8 mouse cellular contexts compared by ENCODE assay signal in the genomic region with DNA sequence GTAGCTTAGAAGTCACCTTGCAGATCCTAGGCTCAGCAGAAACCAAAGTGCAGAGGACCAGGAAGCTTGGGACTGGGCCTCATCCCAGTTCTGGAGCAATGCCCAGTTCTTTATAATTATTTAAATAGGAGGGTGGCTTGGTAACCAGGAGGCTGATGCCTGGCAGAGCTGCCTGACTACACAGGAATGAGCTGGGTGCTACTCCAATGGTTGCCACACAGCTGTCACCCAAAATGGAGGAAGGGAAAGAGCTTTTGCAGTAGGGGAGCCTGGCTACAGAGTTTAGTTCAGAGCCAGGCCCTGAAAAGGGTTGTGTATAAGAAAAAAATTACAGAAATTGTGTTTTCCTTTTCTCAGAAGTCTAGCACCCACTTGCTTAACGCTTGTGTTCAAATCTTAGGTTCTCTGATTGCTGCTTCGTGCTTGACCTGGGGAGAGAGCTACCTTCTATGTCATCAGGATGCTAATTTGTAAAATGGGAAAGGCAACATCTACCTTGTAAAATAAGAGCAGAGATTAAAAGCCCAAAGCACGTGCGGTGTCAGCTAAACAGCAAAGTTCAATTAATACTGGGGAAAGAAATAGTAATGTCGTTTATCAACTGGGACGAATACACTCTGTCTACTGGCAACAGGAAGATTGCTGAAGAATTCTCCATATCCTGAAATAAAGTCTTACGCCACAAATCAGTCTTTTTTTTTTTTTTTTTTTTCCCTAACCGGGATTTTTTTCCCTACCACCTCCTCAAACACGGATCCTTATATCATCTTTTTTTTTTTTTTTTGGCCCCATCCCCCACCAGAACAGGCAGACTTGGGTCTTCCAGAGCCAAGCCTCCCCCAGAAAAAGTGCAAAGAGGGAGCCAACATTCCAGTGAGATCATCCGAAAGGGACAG. TPM values are rescaled to one million over a fixed set of nuclear protein-coding genes. Genes with fewer than 3 reads are reported as not detected.
A peak's percentile ranks its signal among the peaks of the same experiment; 100 is the strongest.
DNase-seq lines count a peak whose midpoint lies in the region; ATAC-seq and TF ChIP-seq lines count a peak whose summit lies in the region.

No protein-coding gene starts in this region.

- H3K9me3 ChIP-seq in forebrain, embryonic 12.5 days: no peaks in the 10 kb centered on the region
- H3K9me3 ChIP-seq in hindbrain, postnatal 0 days (ENCODE audit: low read length): no peaks in the 10 kb centered on the region
- no peaks in the 10 kb centered on the region for H3K9me3 ChIP-seq in midbrain, embryonic 10.5 days (replicated peaks)

- no peak for TF ChIP-seq CTCF in hindbrain, postnatal 0 days (IDR thresholded peaks at IDR 0.05; ENCODE audit: low read depth)
- TF ChIP-seq CTCF in left cerebral cortex, adult 2 months (IDR thresholded peaks at IDR 0.05): no peak

- intact Hi-C loops in left cerebral cortex, adult 2 months (cut with DNase I): loop anchor here (1.0 to 5.0 kb wide), 2 partner anchors 29 to 158 kb away; a partner anchor contains a TSS

- H3K9ac ChIP-seq in forebrain, embryonic 12.5 days: peak overlapping the region; percentile 96
- H3K9ac ChIP-seq in hindbrain, postnatal 0 days (replicated peaks; ENCODE audit: low read length): peak overlapping the region; percentile 99

- DNase-seq in gastrocnemius, postnatal 10 days: peak; percentile 12
- DNase-seq in gastrocnemius, adult 8-10 months (ENCODE audit: low spot score in 2 of 2): no peak
- peak; percentile 88 for DNase-seq in MN1 (ENCODE audit: low spot score)
- DNase-seq in hindbrain, postnatal 0 days (ENCODE audit: low spot score): peak; percentile 78
- peak; percentile 32 to 37 for DNase-seq in left cerebral cortex, adult 2 months (ENCODE audit: extremely low spot score in 1 of 2, low spot score in 2 of 2)
- no peak for DNase-seq in midbrain, embryonic 10.5 days (ENCODE audit: low spot score)

- H3K4me1 ChIP-seq in forebrain, embryonic 12.5 days: peaks cover 45% of the 10 kb centered on the region
- peaks cover 22% of the 10 kb centered on the region for H3K4me1 ChIP-seq in hindbrain, postnatal 0 days (ENCODE audit: insufficient read depth, low read length)
- H3K4me1 ChIP-seq in midbrain, embryonic 10.5 days: peaks cover 53% of the 10 kb centered on the region

- 21% methylated on average over 10 of the region's 10 CpGs for WGBS in forebrain, embryonic 12.5 days
- WGBS in hindbrain, postnatal 0 days: 11% methylated on average over 10 of the region's 10 CpGs
- WGBS in midbrain, embryonic 10.5 days: 23% methylated on average over 10 of the region's 10 CpGs

- peak overlapping the region; percentile 93 for H3K27ac ChIP-seq in forebrain, embryonic 12.5 days
- H3K27ac ChIP-seq in hindbrain, postnatal 0 days: peak overlapping the region; percentile 98
- peak overlapping the region; percentile 100 for H3K27ac ChIP-seq in left cerebral cortex, adult 2 months
- peak overlapping the region; percentile 97 for H3K27ac ChIP-seq in midbrain, embryonic 10.5 days (replicated peaks)

- H3K4me2 ChIP-seq in forebrain, embryonic 12.5 days: peak overlapping the region; percentile 72
- H3K4me2 ChIP-seq in hindbrain, postnatal 0 days (ENCODE audit: low read depth, low read length): peak overlapping the region; percentile 73

- no peaks in the 10 kb centered on the region for H3K27me3 ChIP-seq in forebrain, embryonic 12.5 days
- no peaks in the 10 kb centered on the region for H3K27me3 ChIP-seq in hindbrain, postnatal 0 days (ENCODE audit: insufficient read depth, low read length)
- no peaks in the 10 kb centered on the region for H3K27me3 ChIP-seq in midbrain, embryonic 10.5 days (ENCODE audit: low read depth, poor library complexity, severe bottlenecking)

- H3K36me3 ChIP-seq in forebrain, embryonic 12.5 days (replicated peaks): peaks cover 15% of the 10 kb centered on the region; the same call in 1 of the 2 replicates
- peaks cover 3% of the 10 kb centered on the region; the same call in 1 of the 2 replicates for H3K36me3 ChIP-seq in hindbrain, postnatal 0 days (ENCODE audit: insufficient read depth, low read length)
- peaks cover 27% of the 10 kb centered on the region for H3K36me3 ChIP-seq in midbrain, embryonic 10.5 days

- no peak for ATAC-seq in forebrain, embryonic 12.5 days (ENCODE audit: low FRiP score)
- no peak for ATAC-seq in hindbrain, postnatal 0 days
- ATAC-seq in megakaryocyte progenitor cell, adult 5-6 weeks (replicated peaks; ENCODE audit: poor library complexity): no peak

- peak overlapping the region; percentile 98 for H3K4me3 ChIP-seq in forebrain, embryonic 12.5 days (replicated peaks)
- H3K4me3 ChIP-seq in hindbrain, postnatal 0 days (ENCODE audit: low read length): peak overlapping the region; percentile 99
- H3K4me3 ChIP-seq in left cerebral cortex, adult 2 months: peak overlapping the region; percentile 96
- H3K4me3 ChIP-seq in midbrain, embryonic 10.5 days: peak overlapping the region; percentile 99

RNA-seq across cellular contexts. Expression of a gene that starts 0.8 kb away (rescaled TPM):
- total RNA-seq in gastrocnemius, postnatal 10 days (2021): 100 to 1,000 TPM; 103 to 127 TPM
- 10 to 100 TPM; 29.2 to 43.7 (median 36.4) TPM for total RNA-seq in gastrocnemius, adult 8-10 months (2022)
- polyA plus RNA-seq in forebrain, embryonic 12.5 days (2016; fragmentation: Nextera tagmentation; extraction: Ambion mirVana): 160 and 173 TPM in 2 replicates
- 716 and 902 TPM in 2 replicates for total RNA-seq in hindbrain, postnatal 0 days (2014; rRNA removed)
- polyA plus RNA-seq in hindbrain, postnatal 0 days (2015; fragmentation: Nextera tagmentation; extraction: Ambion mirVana): 166 and 184 TPM in 2 replicates
- 100 to 1,000 TPM; 878 to 928 TPM for total RNA-seq in left cerebral cortex, adult 2 months (2021)
- 91.7 and 116 TPM in 2 replicates for polyA plus RNA-seq in midbrain, embryonic 10.5 days (2016; fragmentation: Nextera tagmentation; extraction: Ambion mirVana)
- 45.3 and 52.5 TPM in 2 replicates for total RNA-seq in megakaryocyte progenitor cell, adult 5-6 weeks (2015)
- 90.5 and 106 TPM in 2 replicates for total RNA-seq in megakaryocyte progenitor cell, adult 5-6 weeks (2017)

RNA-seq across cellular contexts. Expression of a gene that starts 29.4 kb away (rescaled TPM):
- 10 to 100 TPM; 20.9 to 21.7 TPM for total RNA-seq in gastrocnemius, postnatal 10 days (2021)
- 10 to 100 TPM; 20.1 to 27.0 (median 22.9) TPM for total RNA-seq in gastrocnemius, adult 8-10 months (2022)
- polyA plus RNA-seq in forebrain, embryonic 12.5 days (2016; fragmentation: Nextera tagmentation; extraction: Ambion mirVana): 77.6 and 79.7 TPM in 2 replicates
- total RNA-seq in hindbrain, postnatal 0 days (2014; rRNA removed): 39.4 and 43.6 TPM in 2 replicates
- 52.7 and 56.0 TPM in 2 replicates for polyA plus RNA-seq in hindbrain, postnatal 0 days (2015; fragmentation: Nextera tagmentation; extraction: Ambion mirVana)
- total RNA-seq in left cerebral cortex, adult 2 months (2021): 10 to 100 TPM; 46.5 to 48.1 TPM
- 70.2 and 70.4 TPM in 2 replicates for polyA plus RNA-seq in midbrain, embryonic 10.5 days (2016; fragmentation: Nextera tagmentation; extraction: Ambion mirVana)
- total RNA-seq in megakaryocyte progenitor cell, adult 5-6 weeks (2015): 24.7 and 29.2 TPM in 2 replicates
- total RNA-seq in megakaryocyte progenitor cell, adult 5-6 weeks (2017): 58.0 and 92.2 TPM in 2 replicates

Comparison
In these comparisons a context has a peak if more than half of its experiments do, and no peak if none do; other contexts are left out.
1. DNase-seq: peak in gastrocnemius, postnatal 10 days (single experiment), MN1 (single experiment), hindbrain, postnatal 0 days (single experiment) and left cerebral cortex, adult 2 months (2 of 2); none in gastrocnemius, adult 8-10 months (0 of 2) and midbrain, embryonic 10.5 days (single experiment).
2. Peak in every context shown above with its lines, with median percentiles within 50 percentile points of each other: H3K27ac ChIP-seq and H3K4me3 ChIP-seq.